Mouse (Mus musculus): ENCODE results near the gene 1700025G04Rik. TPM values are rescaled to one million over a fixed set of nuclear protein-coding genes. Genes with fewer than 3 reads are reported as not detected.

Gene 1700025G04Rik
- total RNA-seq, 2 experiments from 2014 or later: 70.1 to 72.8 TPM

GRCm38 (mm10) chr1:152041005-152041404 is 48.9 kb downstream of the 1700025G04Rik start:
- intact Hi-C loops (cut with DNase I): no loop called here
- DNase-seq (ENCODE audit: extremely low spot score in 1 of 2, low spot score in 2 of 2): no peak

GRCm38 (mm10) chr1:152040053-152040452 is 49.9 kb downstream of the 1700025G04Rik start:
- DNase-seq (ENCODE audit: extremely low spot score in 1 of 2, low spot score in 2 of 2): no peak
- intact Hi-C loops (cut with DNase I): no loop called here

- intact Hi-C loops (cut with DNase I): no loop called here
- DNase-seq (ENCODE audit: extremely low spot score in 1 of 2, low spot score in 2 of 2): no peak
Observed at GRCm38 (mm10) chr1:152039588-152039987, 50.3 kb downstream of the 1700025G04Rik start.

GRCm38 (mm10) chr1:152038086-152038485 is 51.8 kb downstream of the 1700025G04Rik start:
- no peak for DNase-seq (ENCODE audit: extremely low spot score in 1 of 2, low spot score in 2 of 2)
- intact Hi-C loops (cut with DNase I): no loop called here

- DNase-seq (ENCODE audit: extremely low spot score in 1 of 2, low spot score in 2 of 2): no peak
- intact Hi-C loops (cut with DNase I): no loop called here
Observed at GRCm38 (mm10) chr1:152037589-152037988, 52.3 kb downstream of the 1700025G04Rik start.

GRCm38 (mm10) chr1:152034766-152035165 is 55.2 kb downstream of the 1700025G04Rik start:
- no peak for DNase-seq (ENCODE audit: extremely low spot score in 1 of 2, low spot score in 2 of 2)
- intact Hi-C loops (cut with DNase I): no loop called here

GRCm38 (mm10) chr1:152033731-152034130 is 56.2 kb downstream of the 1700025G04Rik start:
- no peak for DNase-seq (ENCODE audit: extremely low spot score in 1 of 2, low spot score in 2 of 2)
- intact Hi-C loops (cut with DNase I): no loop called here

- intact Hi-C loops (cut with DNase I): no loop called here
Observed at GRCm38 (mm10) chr1:152032144-152032543, 57.8 kb downstream of the 1700025G04Rik start.

GRCm38 (mm10) chr1:152030546-152030945 is 59.4 kb downstream of the 1700025G04Rik start:
- intact Hi-C loops (cut with DNase I): no loop called here
- no peak for DNase-seq (ENCODE audit: extremely low spot score in 1 of 2, low spot score in 2 of 2)

More at GRCm38 (mm10) chr1:152032144-152032543, 57.8 kb downstream of the 1700025G04Rik start:
- DNase-seq (ENCODE audit: extremely low spot score in 1 of 2, low spot score in 2 of 2): no peak

- DNase-seq (ENCODE audit: extremely low spot score in 1 of 2, low spot score in 2 of 2): no peak
- intact Hi-C loops (cut with DNase I): no loop called here
Observed at GRCm38 (mm10) chr1:152028718-152029117, 61.2 kb downstream of the 1700025G04Rik start.

GRCm38 (mm10) chr1:152026762-152027161 is 63.2 kb downstream of the 1700025G04Rik start:
- DNase-seq (ENCODE audit: extremely low spot score in 1 of 2, low spot score in 2 of 2): no peak
- intact Hi-C loops (cut with DNase I): no loop called here

GRCm38 (mm10) chr1:152025308-152025707 is 64.6 kb downstream of the 1700025G04Rik start:
- intact Hi-C loops (cut with DNase I): no loop called here
- no peak for DNase-seq (ENCODE audit: extremely low spot score in 1 of 2, low spot score in 2 of 2)

- intact Hi-C loops (cut with DNase I): no loop called here
Observed at GRCm38 (mm10) chr1:152024019-152024787, 65.7 kb downstream of the 1700025G04Rik start.

GRCm38 (mm10) chr1:152020812-152021211 is 69.1 kb downstream of the 1700025G04Rik start:
- intact Hi-C loops (cut with DNase I): no loop called here
- no peak for DNase-seq (ENCODE audit: extremely low spot score in 1 of 2, low spot score in 2 of 2)

More at GRCm38 (mm10) chr1:152024019-152024787, 65.7 kb downstream of the 1700025G04Rik start:
- DNase-seq (ENCODE audit: extremely low spot score in 1 of 2, low spot score in 2 of 2): no peak

GRCm38 (mm10) chr1:152020070-152020469 is 69.9 kb downstream of the 1700025G04Rik start:
- intact Hi-C loops (cut with DNase I): no loop called here
- DNase-seq (ENCODE audit: extremely low spot score in 1 of 2, low spot score in 2 of 2): no peak

GRCm38 (mm10) chr1:152019196-152019595 is 70.7 kb downstream of the 1700025G04Rik start:
- intact Hi-C loops (cut with DNase I): no loop called here
- DNase-seq (ENCODE audit: extremely low spot score in 1 of 2, low spot score in 2 of 2): no peak

- intact Hi-C loops (cut with DNase I): no loop called here
Observed at GRCm38 (mm10) chr1:152018322-152018721, 71.6 kb downstream of the 1700025G04Rik start.

GRCm38 (mm10) chr1:152016663-152017062 is 73.3 kb downstream of the 1700025G04Rik start:
- DNase-seq (ENCODE audit: extremely low spot score in 1 of 2, low spot score in 2 of 2): no peak
- intact Hi-C loops (cut with DNase I): no loop called here

More at GRCm38 (mm10) chr1:152018322-152018721, 71.6 kb downstream of the 1700025G04Rik start:
- no peak for DNase-seq (ENCODE audit: extremely low spot score in 1 of 2, low spot score in 2 of 2)

GRCm38 (mm10) chr1:152015555-152016125 is 74.3 kb downstream of the 1700025G04Rik start:
- intact Hi-C loops (cut with DNase I): no loop called here

GRCm38 (mm10) chr1:152011741-152012140 is 78.2 kb downstream of the 1700025G04Rik start:
- DNase-seq (ENCODE audit: extremely low spot score in 1 of 2, low spot score in 2 of 2): no peak
- intact Hi-C loops (cut with DNase I): no loop called here

More at GRCm38 (mm10) chr1:152015555-152016125, 74.3 kb downstream of the 1700025G04Rik start:
- no peak for DNase-seq (ENCODE audit: extremely low spot score in 1 of 2, low spot score in 2 of 2)
